Mouse (Mus musculus) forelimb bud, embryonic 11.5 days (tissue): ENCODE results near the gene Slc13a5.

Experiments used
- DNase-seq: peaks from one replicate; pipeline ENCODE4 v3.0.0-alpha.2; 2012; ENCODE audit warnings: low read depth, low spot score

The Slc13a5 gene

DNA sequence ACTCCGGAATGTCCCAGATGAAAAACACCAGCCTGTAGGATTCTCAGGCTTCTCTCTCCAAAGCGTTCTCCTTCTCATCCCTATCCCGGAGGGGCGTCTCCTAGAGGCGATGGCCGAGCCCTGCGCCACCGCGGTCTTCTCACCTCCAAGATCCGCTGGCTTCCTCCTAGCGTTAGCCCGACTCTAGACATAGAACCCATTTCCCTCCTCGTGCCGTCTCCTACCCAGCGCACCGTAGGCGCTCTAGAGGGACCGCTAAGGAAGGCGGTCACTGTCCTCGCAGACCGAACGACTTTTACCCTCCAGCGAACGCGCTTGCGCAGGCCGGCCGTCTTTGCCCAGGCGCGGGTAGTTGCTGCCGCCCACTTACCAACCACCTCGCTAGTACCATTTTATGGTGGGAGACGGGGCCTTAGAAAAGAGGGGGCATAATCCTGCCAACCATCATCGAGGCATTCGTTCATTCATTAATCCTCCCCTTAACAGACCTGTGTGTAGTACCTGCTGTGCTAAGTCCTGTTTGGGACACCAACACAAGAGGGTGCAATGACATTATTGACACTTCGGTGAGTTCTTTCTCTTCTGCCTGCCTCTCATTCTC lies at the start of gene Slc13a5:
Gene Slc13a5 (minus strand): TSS at position 263 of the 601 bp plus-strand sequence.
- DNase-seq, result no peak

DNA sequence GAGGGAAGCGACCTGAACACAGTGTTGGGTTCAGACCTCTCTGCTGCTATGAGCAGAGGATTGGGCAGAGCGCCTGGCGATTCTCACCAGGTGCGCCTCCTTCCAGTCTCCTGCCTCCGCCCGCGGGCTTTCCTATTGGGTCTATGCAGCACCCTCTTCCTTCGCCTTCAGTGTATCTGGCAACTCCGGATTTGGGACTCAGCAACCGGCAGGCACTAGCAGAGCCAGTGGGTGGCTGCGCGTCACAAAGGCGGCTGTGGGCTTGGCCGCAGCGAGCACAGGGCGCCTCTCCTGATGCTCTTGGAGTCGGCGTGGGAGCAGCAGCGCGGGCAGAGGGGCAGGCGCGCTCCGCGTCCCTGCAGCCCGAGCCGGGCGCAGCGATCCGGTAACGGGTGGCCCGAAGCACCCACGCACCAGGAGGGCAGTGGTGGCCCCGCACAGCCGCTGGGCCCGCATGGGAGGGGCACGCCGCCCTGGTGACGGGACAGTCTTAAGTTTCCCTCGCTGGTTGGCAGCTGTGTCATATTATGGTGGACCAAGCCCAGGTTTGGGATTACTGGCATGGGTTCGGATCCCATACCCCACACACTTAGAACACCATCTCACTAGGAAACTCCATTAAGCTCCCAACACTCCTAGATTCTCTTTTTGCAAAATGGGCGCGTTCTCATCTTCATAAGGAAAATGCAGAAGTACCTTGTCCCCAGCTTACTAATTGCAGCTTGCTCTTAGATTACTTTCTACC lies 47.3 kb upstream of the Slc13a5 start, which contains the start of gene Fbxo39:
Gene Fbxo39 (plus strand): TSS at position 294 of the 745 bp plus-strand sequence.
- DNase-seq, result no peak

DNA sequence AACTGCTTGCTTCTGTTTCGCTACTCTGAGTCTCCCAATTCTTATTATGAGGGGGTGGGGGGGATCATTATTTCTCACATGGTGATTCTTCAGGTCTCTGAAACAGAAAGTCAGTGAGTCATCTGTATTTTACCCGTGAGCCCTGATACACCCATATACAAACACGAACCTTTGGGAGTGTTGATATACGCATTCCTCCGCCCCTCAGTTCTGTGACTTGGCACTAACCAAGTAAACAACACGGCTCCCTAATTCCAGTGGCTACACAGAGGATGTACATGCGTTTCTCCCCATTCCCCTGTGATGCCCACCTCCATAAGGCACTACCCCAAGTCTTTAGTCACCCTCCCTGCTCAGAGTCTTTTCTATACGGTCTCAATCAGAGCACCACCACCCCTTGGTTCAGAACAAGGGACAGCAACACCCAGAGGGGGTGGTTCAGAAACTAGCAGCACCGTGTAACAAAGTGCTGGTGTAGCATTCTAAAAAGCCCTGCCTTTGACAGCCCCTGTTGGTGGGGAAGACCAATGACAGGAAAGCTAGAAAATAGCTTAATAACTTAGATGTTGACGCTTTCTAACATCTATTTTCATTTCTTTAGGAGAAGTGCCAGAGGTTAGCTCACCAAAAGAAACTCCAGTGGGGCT lies 44.5 kb upstream of the Slc13a5 start:
- DNase-seq, result no peak

DNA sequence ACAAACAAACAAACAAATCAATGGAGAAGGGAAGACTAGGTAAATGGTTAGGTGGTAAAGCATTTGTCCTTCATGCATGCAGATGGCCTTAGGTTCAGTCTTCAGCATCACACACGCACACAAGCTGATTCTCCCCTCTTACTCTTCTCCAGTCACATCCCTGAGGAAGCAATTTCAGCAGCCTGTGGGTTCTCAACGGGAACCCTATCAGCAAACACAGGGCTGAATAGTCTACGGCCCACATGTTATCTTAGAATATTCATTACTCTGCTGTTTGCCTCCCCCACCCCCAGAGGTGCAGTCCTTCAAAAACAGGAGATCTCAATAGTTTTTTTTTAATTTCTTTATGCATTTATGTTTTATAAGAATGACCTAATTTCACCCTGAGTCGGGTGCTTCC lies 43.5 kb upstream of the Slc13a5 start:
- DNase-seq, result no peak

DNA sequence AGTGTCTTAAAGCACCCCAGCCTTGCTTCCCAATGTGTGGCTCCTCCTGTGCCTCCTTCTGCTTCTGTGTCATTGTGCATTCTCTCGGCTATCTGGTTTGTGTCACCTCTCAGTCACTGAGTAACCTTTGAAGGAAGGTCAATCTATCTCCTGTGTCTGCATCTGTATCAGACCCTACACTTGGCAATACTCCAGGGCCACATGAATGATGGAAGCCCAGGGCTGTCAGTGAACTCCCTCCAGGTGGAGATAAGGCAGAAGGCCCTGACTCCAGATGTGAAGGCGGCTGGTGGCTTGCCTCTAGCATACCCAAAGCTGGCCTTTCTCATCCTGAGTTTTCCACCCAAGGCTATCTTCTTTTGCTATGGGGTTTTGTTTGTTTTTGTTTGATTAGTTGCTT lies 42.0 kb upstream of the Slc13a5 start:
- DNase-seq, result no peak

DNA sequence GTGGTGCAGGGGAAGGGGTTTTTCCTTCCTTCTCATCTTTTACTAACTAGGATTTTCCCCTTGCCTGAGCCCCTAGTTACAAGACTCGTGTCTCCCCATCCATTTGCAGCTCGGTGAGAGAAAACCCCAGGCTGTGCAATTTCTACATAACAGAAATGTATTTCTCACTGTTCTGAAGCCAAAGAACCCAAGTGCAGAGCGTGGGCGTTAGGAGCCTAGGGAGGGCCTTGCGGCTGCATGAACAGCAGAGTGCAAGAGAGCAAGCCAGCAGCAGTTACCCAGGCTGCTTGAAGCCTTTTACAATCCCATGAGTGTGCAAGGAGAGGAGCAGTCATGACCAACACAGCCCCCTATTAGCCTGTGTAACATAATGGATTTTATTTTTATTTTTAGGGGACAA lies 40.4 kb upstream of the Slc13a5 start:
- no peak for DNase-seq

DNA sequence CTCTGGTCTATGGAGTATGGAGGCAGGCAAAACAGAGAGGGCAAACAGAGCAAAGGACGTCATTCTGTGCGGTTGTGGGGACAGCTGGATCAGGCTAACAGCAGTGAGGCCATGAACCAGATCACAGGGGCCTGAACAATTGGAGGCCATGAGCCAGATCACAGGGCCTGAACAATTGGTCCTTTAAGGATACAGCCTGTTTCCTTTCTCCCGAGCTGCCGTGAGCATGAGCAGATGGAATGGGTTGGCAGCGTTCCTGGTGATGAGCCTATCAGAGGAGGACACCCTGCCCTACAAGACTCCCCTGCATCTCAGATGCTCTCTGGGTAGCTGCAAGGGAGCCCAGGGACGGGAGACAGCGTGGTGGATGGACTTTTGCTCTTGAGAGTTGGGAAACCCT lies 35.2 kb upstream of the Slc13a5 start:
- DNase-seq, result no peak

DNA sequence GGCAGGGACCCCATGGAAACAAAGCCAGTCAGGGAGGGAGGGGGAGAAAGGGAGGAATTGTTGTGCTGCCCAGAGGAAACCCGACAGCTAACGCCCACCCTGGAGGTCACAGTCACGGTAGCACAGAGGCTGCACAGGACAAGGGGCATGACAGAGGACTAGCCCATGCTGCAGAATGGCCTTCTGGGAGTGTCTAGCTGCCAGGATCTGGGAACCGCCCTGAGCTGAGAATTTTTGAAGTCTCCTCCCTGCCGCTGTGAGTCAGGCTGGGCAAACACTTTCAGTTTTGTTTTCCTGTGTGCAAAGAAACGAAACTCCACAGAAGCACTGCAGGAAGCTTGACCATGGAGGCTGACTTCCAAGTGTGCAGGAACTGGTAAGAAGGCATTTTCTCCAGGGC lies 34.3 kb upstream of the Slc13a5 start, which contains the start of gene Xaf1:
Gene Xaf1 (plus strand): TSS at position 296 of the 400 bp plus-strand sequence.
- no peak for DNase-seq

DNA sequence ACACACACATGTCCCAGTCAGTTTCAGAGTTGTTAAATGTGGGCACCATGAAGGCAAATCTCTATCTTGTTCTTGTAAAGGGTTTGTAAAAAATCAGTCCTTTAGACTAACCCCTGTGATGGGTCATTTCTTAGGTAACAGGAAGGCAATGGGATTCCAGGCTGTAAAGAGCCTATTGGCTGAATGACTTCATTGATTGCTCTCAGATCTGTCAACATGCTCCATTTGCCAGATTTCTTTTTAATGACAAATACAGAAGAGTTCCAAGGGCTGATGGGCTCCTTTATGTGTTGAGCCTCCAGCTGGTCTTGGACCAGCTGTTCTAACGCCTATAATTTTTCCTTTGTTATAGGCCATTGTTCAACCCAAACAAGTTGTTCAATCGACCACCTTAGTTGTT lies 26.1 kb upstream of the Slc13a5 start:
- DNase-seq, result no peak

DNA sequence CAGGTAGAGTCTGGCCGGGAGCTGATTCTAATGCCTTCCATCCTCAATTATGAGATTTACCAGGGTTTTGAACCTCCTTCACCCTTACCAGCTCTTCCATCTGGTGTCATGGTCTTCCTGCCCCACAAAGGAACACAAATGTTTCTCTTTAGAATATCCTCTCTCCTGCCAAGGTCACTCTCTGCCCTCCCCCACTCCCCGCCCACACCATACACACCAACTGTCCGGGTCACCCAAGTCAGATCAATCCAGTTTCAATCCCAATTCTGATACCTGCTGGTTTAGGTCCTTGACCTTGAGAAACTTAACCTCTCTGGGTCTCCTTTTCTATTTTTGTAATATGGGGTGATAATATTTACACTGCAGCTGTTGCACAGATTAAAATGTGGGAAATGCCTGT lies 20.5 kb upstream of the Slc13a5 start:
- DNase-seq, result no peak

DNA sequence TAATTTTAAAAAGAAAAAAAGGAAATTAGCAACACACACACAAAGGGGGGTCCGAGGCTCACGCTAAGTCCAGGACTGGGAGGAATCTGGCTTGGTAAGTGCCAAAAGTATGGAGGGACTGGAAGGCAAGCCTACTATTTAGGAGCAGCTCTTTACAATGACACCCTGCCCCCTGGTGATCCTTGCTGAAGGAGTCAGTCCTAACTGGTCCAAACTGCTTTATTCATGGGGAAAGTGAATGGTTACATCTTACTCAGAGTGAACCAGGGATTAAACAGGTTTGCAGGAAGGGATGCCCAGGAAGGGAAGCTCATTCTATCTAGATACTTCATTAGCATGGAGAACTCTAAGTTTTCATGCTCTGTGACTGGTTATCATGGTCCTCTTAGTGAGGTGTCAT lies 20.1 kb upstream of the Slc13a5 start:
- DNase-seq, result no peak

DNA sequence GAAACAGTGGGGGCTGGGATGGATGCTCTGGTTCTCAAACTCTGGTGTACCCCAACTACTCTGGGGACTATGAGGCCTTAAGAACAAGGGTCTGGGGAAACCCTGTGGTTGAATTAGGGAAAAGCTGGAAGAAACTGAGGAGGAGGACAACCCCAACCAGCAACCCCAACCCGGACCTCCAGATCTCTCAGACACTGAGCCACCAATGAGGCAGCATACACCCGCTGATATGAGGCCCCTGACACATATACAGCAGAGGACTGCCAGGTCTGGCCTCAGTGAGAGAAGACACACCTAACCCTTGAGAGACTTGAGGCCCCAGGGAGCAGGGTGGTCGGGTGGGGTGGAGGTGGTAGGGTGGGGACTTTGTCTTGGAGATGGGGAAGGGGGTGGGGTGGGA lies 19.6 kb upstream of the Slc13a5 start:
- no peak for DNase-seq

DNA sequence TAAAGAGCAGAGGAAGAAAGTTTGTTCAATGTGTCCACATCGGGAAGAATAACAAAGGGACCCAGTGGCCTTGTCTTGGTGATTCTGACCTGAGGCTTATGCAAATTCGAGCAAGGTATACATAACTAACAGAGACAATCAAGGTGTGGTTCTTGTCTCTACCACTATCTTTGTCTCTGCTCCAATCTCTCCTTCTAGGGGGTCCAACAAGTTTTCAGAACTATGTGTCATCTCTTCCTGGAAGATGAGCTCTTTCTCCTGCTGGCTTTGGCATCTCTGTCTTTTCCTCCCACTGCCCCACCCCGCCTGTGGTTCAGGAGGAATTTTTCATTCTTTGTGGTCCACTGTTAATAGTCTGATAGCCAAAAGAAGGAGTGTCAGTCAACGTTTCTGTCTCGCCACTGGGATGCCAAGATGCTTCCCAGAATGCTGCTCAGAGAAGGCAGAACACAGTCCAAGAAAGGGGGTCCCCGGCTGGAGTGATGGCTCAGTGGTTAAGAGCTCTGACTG lies 19.0 kb upstream of the Slc13a5 start:
- no peak for DNase-seq

DNA sequence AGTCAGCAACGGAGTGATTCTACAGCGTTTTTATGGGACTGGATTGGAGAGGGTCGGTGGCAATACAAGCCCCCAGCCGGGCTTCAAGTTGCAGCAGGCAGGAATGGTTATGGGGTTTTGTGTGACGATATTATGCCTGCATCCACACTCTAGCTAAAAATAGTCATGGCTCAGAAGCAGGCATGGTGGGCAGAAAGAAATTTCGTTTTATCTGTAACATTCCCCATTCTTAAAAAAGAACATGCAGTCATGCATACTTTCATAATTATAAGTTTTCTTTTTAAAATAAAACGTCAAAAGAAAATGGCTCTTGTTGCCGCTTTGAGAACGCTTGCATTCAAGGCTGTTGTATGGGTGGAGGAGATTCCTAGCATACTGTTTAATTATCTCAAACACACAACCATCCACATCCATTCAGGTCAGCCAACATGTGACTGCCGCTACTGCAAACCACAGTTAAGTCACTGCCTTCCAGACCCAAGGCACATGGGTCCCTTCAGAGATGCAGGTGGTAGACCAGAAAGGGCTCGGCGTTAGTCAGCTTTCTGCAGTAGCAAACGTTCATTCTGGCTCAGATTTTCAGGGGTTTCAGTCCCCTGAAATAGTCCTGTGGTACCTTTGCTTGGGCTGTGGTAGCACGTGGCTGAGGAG lies 17.6 kb upstream of the Slc13a5 start:
- no peak for DNase-seq

DNA sequence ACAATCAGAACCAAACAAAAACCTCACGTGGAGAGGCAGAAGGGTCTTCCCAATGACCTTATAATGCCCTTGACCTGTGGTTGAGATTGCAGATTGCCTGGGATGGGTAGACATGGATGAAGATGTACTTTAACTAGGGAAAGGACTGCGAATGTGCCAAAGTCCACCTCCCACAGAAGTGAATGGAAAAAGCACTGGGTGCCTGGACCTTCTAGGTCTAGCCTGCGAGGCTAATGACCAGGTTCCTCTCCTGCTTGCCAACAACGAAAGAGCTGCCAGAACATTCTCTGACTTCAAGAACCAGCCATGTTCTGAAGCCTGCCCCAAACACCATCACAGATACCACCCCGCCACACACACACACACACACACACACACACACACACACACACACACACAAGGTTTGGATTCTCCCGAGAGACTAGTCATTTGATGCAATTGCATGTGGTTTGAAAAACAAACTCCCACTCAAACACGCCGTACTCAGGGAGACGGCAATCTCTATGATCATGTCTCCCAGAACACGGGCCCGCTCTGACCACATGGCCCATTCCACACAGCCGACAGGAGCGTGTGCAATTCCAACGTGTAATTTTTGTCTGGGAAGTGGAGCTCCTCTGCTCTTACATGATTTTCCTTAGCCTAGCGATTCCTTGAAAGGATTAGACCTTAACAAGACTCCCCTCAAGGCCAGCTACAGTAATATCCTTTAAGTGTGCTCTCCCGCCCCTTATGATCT lies 16.6 kb upstream of the Slc13a5 start:
- DNase-seq, result no peak

DNA sequence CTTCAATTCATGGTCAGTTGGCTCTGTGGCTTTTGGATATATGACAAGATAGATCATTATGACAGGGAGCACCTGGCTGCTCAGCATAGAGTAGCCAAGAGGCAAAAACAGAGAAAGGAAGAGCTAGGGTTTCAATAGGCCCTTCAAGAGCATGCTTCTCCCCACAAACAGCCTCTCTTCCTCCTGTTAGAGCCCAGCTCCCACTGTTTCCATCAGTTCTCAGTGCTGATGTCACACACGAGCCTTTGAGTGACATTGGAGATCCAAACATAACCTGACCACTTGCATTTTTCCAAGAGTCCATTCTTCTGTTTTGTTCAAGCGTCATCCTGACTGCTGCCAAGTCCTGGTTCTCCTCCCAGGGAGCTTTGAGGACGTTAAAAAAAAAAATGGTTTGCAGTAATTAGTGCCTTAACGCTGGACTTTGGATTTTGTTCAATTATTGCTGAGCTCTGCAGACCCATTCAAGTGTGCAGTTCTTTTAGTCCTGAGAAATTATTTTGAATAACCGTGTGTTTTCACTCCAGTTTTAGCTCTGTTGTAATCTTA lies 14.9 kb upstream of the Slc13a5 start:
- DNase-seq, result no peak

DNA sequence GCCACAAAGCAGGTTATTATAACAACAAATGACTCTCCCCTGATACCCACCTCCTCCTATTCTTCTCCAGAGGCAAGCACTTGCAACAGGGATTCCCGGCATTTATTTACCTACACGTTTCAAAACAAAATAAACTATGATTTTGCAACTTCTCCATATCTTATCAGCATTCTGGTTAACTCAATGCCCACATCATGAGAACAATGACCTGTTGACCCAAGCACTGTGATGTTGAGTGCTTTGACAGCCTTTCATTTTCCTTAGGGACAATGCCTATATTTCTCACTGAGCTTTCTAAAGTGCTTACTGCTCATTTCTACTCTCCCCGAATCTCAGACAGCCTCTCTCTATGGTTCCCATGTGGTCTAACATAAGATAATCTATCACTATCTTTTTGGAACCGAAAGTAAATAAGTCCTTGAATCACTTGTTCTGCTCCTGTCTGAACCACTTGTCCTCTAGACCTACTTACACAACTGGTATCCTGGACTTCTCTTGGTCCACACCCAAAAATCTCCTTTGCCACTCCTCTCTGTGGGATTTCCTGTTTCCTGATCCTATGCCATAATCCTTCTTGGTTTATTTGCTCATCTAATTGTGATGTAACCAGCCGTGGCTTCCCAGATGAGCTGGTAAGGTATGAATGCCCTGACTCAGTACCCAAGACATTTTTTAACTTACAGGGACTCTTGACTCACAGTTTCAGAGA lies 14.3 kb upstream of the Slc13a5 start:
- DNase-seq, result no peak

DNA sequence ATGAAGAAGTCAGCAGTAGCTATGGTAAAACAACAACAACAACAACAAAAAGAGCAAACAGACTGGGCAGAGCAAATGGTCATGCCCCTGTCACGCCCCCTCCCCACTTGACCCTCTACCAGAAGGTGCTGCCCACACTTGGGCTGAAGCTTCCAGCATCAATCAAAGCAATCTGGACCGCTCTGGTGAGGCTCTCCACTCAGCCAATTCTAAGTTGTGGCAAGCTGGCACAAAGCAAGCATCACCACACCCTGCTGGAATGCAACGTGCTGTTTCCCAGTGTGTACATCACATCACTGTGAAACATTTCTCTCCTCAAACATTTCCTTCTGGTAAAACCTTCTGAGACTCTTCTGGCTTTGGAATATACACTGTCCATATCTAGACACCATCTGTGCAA lies 6.3 kb upstream of the Slc13a5 start:
- no peak for DNase-seq

DNA sequence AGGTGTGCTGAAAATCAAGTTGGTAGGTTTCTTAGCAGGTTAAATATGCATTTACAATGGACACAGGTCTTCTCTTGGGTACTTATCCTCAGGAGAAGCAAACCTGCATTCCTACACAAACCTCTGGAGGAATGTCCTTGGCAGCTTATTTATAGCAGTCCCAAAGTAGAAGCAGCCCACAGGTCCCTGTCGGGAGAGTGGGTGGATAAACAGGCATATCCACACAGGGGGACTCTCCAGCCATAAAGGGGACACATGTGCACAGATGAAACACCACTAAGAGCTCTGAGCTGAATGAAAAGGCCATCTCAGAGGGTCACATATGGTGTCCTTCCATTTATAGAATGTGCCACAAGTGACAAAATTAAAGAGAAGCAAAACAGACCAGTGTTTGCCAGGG lies 4.7 kb upstream of the Slc13a5 start:
- no peak for DNase-seq

DNA sequence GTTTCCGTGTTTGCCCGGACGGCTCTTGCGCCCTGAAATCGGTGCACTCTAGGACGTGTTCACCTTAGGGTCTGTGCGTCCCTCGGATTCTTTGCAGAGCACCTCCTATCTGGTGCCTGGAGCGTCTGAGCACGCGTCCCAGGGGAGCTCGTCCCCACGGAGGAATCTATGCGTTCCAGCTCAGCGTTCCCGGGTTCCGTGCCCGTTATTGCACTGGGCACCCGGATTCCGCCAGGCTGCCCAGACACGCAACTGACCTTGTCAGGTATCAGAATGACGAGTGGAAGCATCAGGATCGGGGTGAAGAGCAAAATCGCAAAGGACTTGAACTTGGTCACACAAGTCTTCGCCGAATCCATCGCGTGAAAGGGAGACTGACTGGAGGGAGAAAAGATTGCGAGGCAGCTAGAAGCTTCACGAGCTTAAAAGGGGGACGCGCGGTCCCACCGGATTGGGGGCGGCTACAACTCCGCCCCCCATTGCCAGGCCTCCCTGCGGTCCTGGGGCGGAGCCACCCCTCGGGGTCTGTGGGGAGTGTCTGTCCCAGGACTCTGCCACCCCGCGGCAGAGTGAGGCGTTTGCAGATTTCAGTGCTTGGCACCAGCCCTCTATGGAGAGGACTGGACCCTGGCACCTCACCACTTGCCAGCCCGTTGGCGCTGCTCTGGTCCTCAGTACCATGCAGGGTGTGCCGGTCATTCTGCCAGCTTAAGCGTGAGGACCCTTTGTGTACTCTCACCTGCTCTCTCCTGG lies 639 bp downstream of the Slc13a5 start:
- peak; percentile 67 for DNase-seq
